Mouse (Mus musculus) bone marrow, adult 2 months (tissue): ENCODE measurements around the gene Pmepa1.

ENCODE experiments used
- CTCF ChIP-seq: fragments of 200-500 bp; IDR thresholded peaks from 2 replicates; pipeline ENCODE4 v1.5.1; 2011; ENCODE audit warnings: low read length, control low read depth; ENCODE audit not compliant: control insufficient read depth, insufficient read depth
- POLR2A ChIP-seq: fragments of 200-500 bp; IDR thresholded peaks from 2 replicates; pipeline ENCODE4 v1.6.1; 2011; ENCODE audit warnings: low read depth, mild to moderate bottlenecking, control low read depth, low read length, borderline replicate concordance; ENCODE audit not compliant: control insufficient read depth

DNA sequence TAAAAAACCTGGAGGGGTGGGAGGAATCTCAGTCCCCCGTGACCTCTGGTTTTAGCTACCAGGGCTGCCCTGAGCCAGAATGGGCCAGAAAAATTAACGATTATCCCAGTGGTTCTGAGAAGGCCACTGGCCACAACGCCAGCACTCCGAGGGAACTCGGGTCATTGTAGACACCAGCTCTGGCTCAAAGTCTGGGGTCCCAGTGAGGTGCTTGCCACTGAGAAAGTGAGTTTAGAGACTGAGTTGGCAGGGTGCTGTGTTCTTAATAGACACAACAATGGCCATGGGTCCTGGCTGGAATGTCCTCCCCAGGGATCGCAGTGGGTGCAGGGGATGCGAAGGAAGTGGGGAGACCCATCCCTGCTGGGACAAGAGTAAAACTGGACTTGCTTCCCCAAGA, 94.4 kb downstream of the Pmepa1 start:
- TF ChIP-seq CTCF: no peak
- no peak for TF ChIP-seq POLR2A
